Mouse (Mus musculus) testis, postnatal 10 days (tissue): ENCODE results near the gene Gm21738.
"Not testable (repeated sequence)": the region's sequence is repeated elsewhere in the genome, so short reads cannot be mapped to it uniquely, and the experiment has no call there.

Source experiments
- DNase-seq: peaks from one replicate; pipeline ENCODE4 v3.0.0; 2021; ENCODE audit warnings: low spot score

Gm21738 gene

DNA sequence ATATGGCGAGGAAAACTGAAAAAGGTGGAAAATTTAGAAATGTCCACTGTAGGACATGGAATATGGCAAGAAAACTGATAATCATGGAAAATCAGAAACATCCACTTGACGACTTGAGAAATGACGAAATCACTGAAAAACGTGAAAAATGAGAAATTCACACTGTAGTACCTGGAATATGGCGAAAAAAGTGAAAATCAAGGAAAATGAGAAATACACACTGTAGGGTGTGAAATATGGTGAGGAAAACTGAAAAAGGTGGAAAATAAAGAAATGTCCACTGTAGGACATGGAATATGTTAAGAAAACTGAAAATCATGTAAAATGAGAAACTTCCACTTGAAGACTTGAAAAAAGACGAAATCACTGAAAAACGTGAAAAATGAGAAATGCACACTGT, at the start of gene Gm21738:
Gm21738 (minus strand) TSS at position 101 of the 400 bp plus-strand sequence.
- DNase-seq = not testable (repeated sequence)

DNA sequence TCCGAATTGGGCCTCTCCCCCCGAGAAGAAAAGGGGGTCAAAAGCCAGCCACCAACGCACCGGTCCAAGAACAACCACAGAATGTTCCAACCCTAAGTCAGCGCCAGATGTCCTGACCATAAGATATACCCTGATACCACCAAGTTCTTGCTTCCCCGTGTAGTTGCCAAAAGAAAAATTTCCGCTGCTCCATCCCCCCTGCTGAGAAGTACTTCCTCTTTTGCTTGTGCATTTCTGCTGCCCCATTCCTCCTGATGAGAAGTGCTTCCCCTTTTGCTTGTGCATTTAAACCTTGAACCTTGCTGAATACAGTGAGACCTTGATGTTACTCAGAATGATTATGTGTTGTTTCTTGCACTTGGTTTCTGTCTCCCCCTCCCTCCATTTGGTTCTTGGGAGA, 35.0 kb downstream of the Gm21738 start:
- not testable (repeated sequence) for DNase-seq
